Mouse (Mus musculus) forebrain, embryonic 14.5 days (tissue): ENCODE measurements around the gene Phip. TPM values are rescaled to one million over a fixed set of nuclear protein-coding genes. Genes with fewer than 3 reads are reported as not detected.
A peak's percentile ranks its signal among the peaks of the same experiment; 100 is the strongest.

Source experiments
- ATAC-seq: fragments of 200-750 bp; cut with Nextera tagmentation; 2 replicates; pipeline ENCODE4 v1.8.0; 2017; ENCODE audit warnings: mild to moderate bottlenecking, moderate library complexity
- DNase-seq: peaks from one replicate; pipeline ENCODE4 v3.0.0-alpha.2; 2015; ENCODE audit warnings: low spot score
- H3K27ac ChIP-seq: fragments of 300-500 bp; sonication (generic); 2 replicates; pipeline ENCODE4 v1.5.1; 2014; ENCODE audit warnings: low read depth, mild to moderate bottlenecking, control low read depth, low read length, moderate library complexity
- H3K27me3 ChIP-seq: fragments of 300-500 bp; sonication (generic); replicated peaks from 2 replicates; pipeline ENCODE4 v1.6.1; 2014; ENCODE audit warnings: low read length, control low read depth, mixed read lengths; ENCODE audit not compliant: control insufficient read depth, insufficient read depth
- H3K36me3 ChIP-seq: fragments of 300-500 bp; sonication (generic); 2 replicates; pipeline ENCODE4 v1.6.1; 2014; ENCODE audit warnings: low read length, control low read depth; ENCODE audit not compliant: control insufficient read depth, insufficient read depth
- H3K4me1 ChIP-seq: fragments of 300-500 bp; sonication (generic); 2 replicates; pipeline ENCODE4 v1.6.1; 2014; ENCODE audit warnings: antibody characterized with exemption, low read length, control low read depth; ENCODE audit not compliant: control insufficient read depth, insufficient read depth
- H3K4me2 ChIP-seq: fragments of 300-500 bp; sonication (generic); 2 replicates; pipeline ENCODE4 v1.6.1; 2014; ENCODE audit warnings: mild to moderate bottlenecking, control low read depth, low read length
- H3K4me3 ChIP-seq: fragments of 300-500 bp; sonication (generic); 2 replicates; pipeline ENCODE4 v1.5.1; 2014; ENCODE audit warnings: low read depth, low read length, control low read depth
- H3K9ac ChIP-seq: fragments of 300-500 bp; sonication (generic); 2 replicates; pipeline ENCODE4 v1.6.1; 2014; ENCODE audit warnings: mild to moderate bottlenecking, low read length, control low read depth, moderate library complexity
- H3K9me3 ChIP-seq: fragments of 300-500 bp; sonication (generic); replicated peaks from 2 replicates; pipeline ENCODE4 v1.6.1; 2016; ENCODE audit warnings: low read length, control low read depth, mixed read lengths; ENCODE audit not compliant: control insufficient read depth
- WGBS: fragments of 180-500 bp; shearing (Covaris S2); extraction: QIAGEN DNeasy Blood & Tissue Kit; methylation state at CpG from one replicate; pipeline ENCODE4 v1.1.7; 2014; 5-methylcytosine and 5-hydroxymethylcytosine counted together
- polyA plus RNA-seq: library from polyadenylated mRNA; unstranded; fragments of >200 nt; fragmentation: Nextera tagmentation; extraction: Ambion mirVana; gene quantifications from 2 replicates; pipeline ENCODE4 v1.2.1, GENCODE M21; 2014

The Phip gene
- polyA plus RNA-seq, 1 experiment from 2014 or later, result 81.2 TPM

GRCm38 (mm10) chr9:82860805-82861204 is 114.5 kb downstream of the Phip start:
- Histone ChIP-seq H3K27me3 (no peaks in the 10 kb centered on the region), H3K9ac (no peak overlapping the region), H3K27ac (no peak overlapping the region), H3K36me3 (peaks cover 8% of the 10 kb centered on the region; the same call in 1 of the 2 replicates), H3K4me3 (no peak overlapping the region), H3K9me3 (no peaks in the 10 kb centered on the region), H3K4me1 (no peaks in the 10 kb centered on the region), H3K4me2 (no peak overlapping the region)
- DNase-seq (no peak), ATAC-seq (no peak)
- WGBS, result 96% methylated on average over 2 of the region's 2 CpGs

GRCm38 (mm10) chr9:82856241-82856640 is 119.1 kb downstream of the Phip start:
- no peaks in the 10 kb centered on the region for H3K27me3 ChIP-seq
- H3K27ac ChIP-seq, result no peak overlapping the region
- ATAC-seq (no peak), DNase-seq (no peak)
- H3K4me1 ChIP-seq, result no peaks in the 10 kb centered on the region
- H3K9me3 ChIP-seq, result no peaks in the 10 kb centered on the region
- H3K4me3 ChIP-seq, result no peak overlapping the region
- no peak overlapping the region for H3K4me2 ChIP-seq
- no peaks in the 10 kb centered on the region for H3K36me3 ChIP-seq
- WGBS, result 75% methylated on average over 4 of the region's 4 CpGs
- H3K9ac ChIP-seq, result no peak overlapping the region

- H3K4me2 ChIP-seq, result no peak overlapping the region
- H3K9me3 ChIP-seq, result no peaks in the 10 kb centered on the region
- no peak overlapping the region for H3K9ac ChIP-seq
- ATAC-seq (no peak), DNase-seq (no peak)
- H3K36me3 ChIP-seq, result no peaks in the 10 kb centered on the region
- 39% methylated on average over 3 of the region's 3 CpGs for WGBS
- no peaks in the 10 kb centered on the region for H3K27me3 ChIP-seq
- no peak overlapping the region for H3K4me3 ChIP-seq
- no peaks in the 10 kb centered on the region for H3K4me1 ChIP-seq
- no peak overlapping the region for H3K27ac ChIP-seq
These were observed 120.2 kb downstream of the Phip start for GRCm38 (mm10) chr9:82854973-82855614.

GRCm38 (mm10) chr9:82854040-82854439 is 121.3 kb downstream of the Phip start:
- ATAC-seq, result peak; percentile 61; the same call in 1 of the 2 replicates

GRCm38 (mm10) chr9:82842671-82843070 is 132.6 kb downstream of the Phip start:
- Histone ChIP-seq H3K27me3 (no peaks in the 10 kb centered on the region), H3K4me2 (no peak overlapping the region), H3K4me3 (no peak overlapping the region), H3K36me3 (peaks cover 43% of the 10 kb centered on the region), H3K4me1 (no peaks in the 10 kb centered on the region), H3K9ac (no peak overlapping the region), H3K9me3 (no peaks in the 10 kb centered on the region), H3K27ac (no peak overlapping the region)
- ATAC-seq, result no peak
- WGBS, result 95% methylated on average over 4 of the region's 4 CpGs
- no peak for DNase-seq

More at GRCm38 (mm10) chr9:82854040-82854439, 121.3 kb downstream of the Phip start:
- no peak overlapping the region for H3K4me3 ChIP-seq
- H3K27me3 ChIP-seq, result no peaks in the 10 kb centered on the region
- H3K4me1 ChIP-seq, result no peaks in the 10 kb centered on the region
- no peaks in the 10 kb centered on the region for H3K36me3 ChIP-seq
- WGBS, result 58% methylated on average over 2 of the region's 2 CpGs
- H3K9me3 ChIP-seq, result no peaks in the 10 kb centered on the region
- DNase-seq, result peak; percentile 56
- H3K4me2 ChIP-seq, result no peak overlapping the region
- H3K27ac ChIP-seq, result no peak overlapping the region
- no peak overlapping the region for H3K9ac ChIP-seq

GRCm38 (mm10) chr9:82835921-82836320 is 139.4 kb downstream of the Phip start:
- Histone ChIP-seq H3K27ac (no peak overlapping the region), H3K9ac (no peak overlapping the region), H3K4me2 (no peak overlapping the region), H3K4me1 (peaks cover 8% of the 10 kb centered on the region; the same call in 1 of the 2 replicates), H3K4me3 (no peak overlapping the region), H3K36me3 (peaks cover 21% of the 10 kb centered on the region; the same call in 1 of the 2 replicates), H3K27me3 (no peaks in the 10 kb centered on the region), H3K9me3 (no peaks in the 10 kb centered on the region)
- WGBS, result 63% methylated on average over 6 of the region's 6 CpGs
- no peak for DNase-seq
- ATAC-seq, result no peak

GRCm38 (mm10) chr9:82831891-82832290 is 143.4 kb downstream of the Phip start:
- H3K4me3 ChIP-seq, result no peak overlapping the region
- DNase-seq, result no peak
- no peaks in the 10 kb centered on the region for H3K27me3 ChIP-seq
- peaks cover 16% of the 10 kb centered on the region for H3K4me1 ChIP-seq
- H3K27ac ChIP-seq, result no peak overlapping the region
- no peak for ATAC-seq
- no peaks in the 10 kb centered on the region for H3K9me3 ChIP-seq
- 0 out of 2 replicates have a peak, but pooled peaks cover 2% of the 10 kb centered on the region for H3K36me3 ChIP-seq
- 55% methylated on average over 4 of the region's 4 CpGs for WGBS
- no peak overlapping the region for H3K9ac ChIP-seq
- H3K4me2 ChIP-seq, result no peak overlapping the region

- Histone ChIP-seq H3K4me3 (peak overlapping the region; percentile 75), H3K27me3 (no peaks in the 10 kb centered on the region), H3K4me2 (peak overlapping the region; percentile 66), H3K9me3 (no peaks in the 10 kb centered on the region), H3K4me1 (peaks cover 16% of the 10 kb centered on the region), H3K27ac (peak overlapping the region; percentile 92), H3K9ac (peak overlapping the region; percentile 91), H3K36me3 (0 out of 2 replicates have a peak, but pooled peaks cover 2% of the 10 kb centered on the region)
- ATAC-seq, result peak; percentile 96
- DNase-seq, result peak; percentile 97
- WGBS, result under 1% methylated on average over 63 of the region's 65 CpGs
These were observed 145.5 kb downstream of the Phip start for GRCm38 (mm10) chr9:82829693-82830430.
